Mouse (Mus musculus) ES-E14 (cell line): ENCODE measurements around the gene Epha1.

Experiments
- CHD2 ChIP-seq: IDR thresholded peaks from 2 replicates; pipeline ENCODE4 v1.6.1; 2014; ENCODE audit warnings: mild to moderate bottlenecking, low read depth, low read length, inconsistent platforms
- HCFC1 ChIP-seq: IDR thresholded peaks from 2 replicates; pipeline ENCODE4 v1.6.1; 2012; ENCODE audit warnings: low read length, inconsistent platforms, borderline replicate concordance; ENCODE audit not compliant: insufficient read depth
- MAFK ChIP-seq: IDR thresholded peaks from 2 replicates; pipeline ENCODE4 v1.6.1; 2014; ENCODE audit warnings: mild to moderate bottlenecking, low read depth, low read length, inconsistent platforms; ENCODE audit not compliant: insufficient read depth
- ZNF384 ChIP-seq: IDR thresholded peaks from 2 replicates; pipeline ENCODE4 v1.6.1; 2012; ENCODE audit warnings: low read depth, low read length, inconsistent platforms

DNA sequence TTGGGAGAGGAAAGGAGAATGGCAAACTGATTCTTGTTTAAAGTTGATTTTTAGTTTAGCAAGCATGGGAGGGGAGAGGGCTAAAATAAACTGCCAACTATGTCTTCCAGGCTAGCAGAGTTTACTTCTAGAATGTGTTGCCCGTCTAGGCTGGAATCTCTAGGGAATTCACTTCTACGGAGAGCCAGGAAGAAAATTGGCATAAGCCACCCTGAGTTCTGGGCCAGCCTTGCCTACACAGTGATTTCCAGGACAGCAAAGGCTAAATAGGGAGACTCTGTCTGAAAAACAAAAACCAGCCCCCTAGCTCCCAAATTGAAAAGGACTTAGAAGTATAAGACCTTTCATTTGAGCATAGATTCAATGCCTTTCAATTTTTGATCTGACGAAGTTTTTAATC, 6.5 kb upstream of the Epha1 start:
- TF ChIP-seq MAFK (no peak), CHD2 (no peak), ZNF384 (no peak), HCFC1 (no peak)
